Mouse (Mus musculus) CH12.LX (cell line): ENCODE data around the gene Kcnma1. TPM values are rescaled to one million over a fixed set of nuclear protein-coding genes. Genes with fewer than 3 reads are reported as not detected.

Experiments
- DNase-seq: peaks from one replicate; pipeline ENCODE4 v3.0.0-alpha.2; 2013; ENCODE audit errors: extremely low read depth
- H3K27ac ChIP-seq: 2 replicates; pipeline ENCODE4 v1.5.1; 2012; ENCODE audit warnings: low read depth, mild to moderate bottlenecking, control low read depth, moderate library complexity; ENCODE audit not compliant: insufficient read depth
- H3K27me3 ChIP-seq: replicated peaks from 2 replicates; pipeline ENCODE3; 2012; ENCODE audit warnings: inconsistent platforms
- H3K36me3 ChIP-seq, 2 experiments: replicated peaks in 1 of 2; 2 replicates each; pipeline versions ENCODE3 to v1.6.1; 2012; ENCODE audit warnings: inconsistent platforms in 1 of 2, low read length in 1 of 2, mild to moderate bottlenecking in 1 of 2, mixed read lengths in 1 of 2, moderate library complexity in 1 of 2; ENCODE audit not compliant: control insufficient read depth in 1 of 2, insufficient read depth in 1 of 2
- H3K4me1 ChIP-seq, 2 experiments: 2 replicates each; pipeline ENCODE4 v1.6.1; 2012; ENCODE audit warnings: inconsistent platforms in 1 of 2, moderate library complexity in 1 of 2; ENCODE audit not compliant: insufficient read depth in 2 of 2, control insufficient read depth in 1 of 2
- H3K4me2 ChIP-seq: 2 replicates; pipeline ENCODE4 v1.6.1; 2012; ENCODE audit warnings: low read depth, mild to moderate bottlenecking, control low read depth; ENCODE audit not compliant: poor library complexity, insufficient read depth, severe bottlenecking
- H3K4me3 ChIP-seq, 3 experiments: fragments of 150-350 bp in 1 of 3; sonication (generic) in 1 of 3; replicated peaks in 1 of 3; 2 replicates each; pipeline versions ENCODE3 to v1.5.1; 2011 to 2012; ENCODE audit warnings: low read depth in 2 of 3, low read length in 2 of 3, mild to moderate bottlenecking in 2 of 3, moderate library complexity in 2 of 3, control low read depth in 1 of 3, improper control_type of control experiment in 1 of 3, inconsistent platforms in 1 of 3, mixed read lengths in 1 of 3; ENCODE audit not compliant: poor library complexity in 1 of 3
- H3K79me2 ChIP-seq: replicated peaks from 2 replicates; pipeline ENCODE4 v1.6.1; 2012; ENCODE audit warnings: mild to moderate bottlenecking, moderate library complexity; ENCODE audit not compliant: control insufficient read depth, poor library complexity, insufficient read depth, severe bottlenecking; ENCODE audit errors: extremely low read depth
- H3K9ac ChIP-seq: 2 replicates; pipeline ENCODE4 v1.6.1; 2012; ENCODE audit warnings: low read depth, mild to moderate bottlenecking, control low read depth, moderate library complexity; ENCODE audit not compliant: insufficient read depth
- H3K9me3 ChIP-seq: replicated peaks from 2 replicates; pipeline ENCODE3; 2012; ENCODE audit warnings: low read length, inconsistent platforms, mixed read lengths
- BHLHE40 ChIP-seq: IDR thresholded peaks from 2 replicates; pipeline ENCODE4 v1.6.1; 2011; ENCODE audit warnings: mild to moderate bottlenecking, low read depth, low read length, improper control_type of control experiment
- CHD1 ChIP-seq: IDR thresholded peaks from 2 replicates; pipeline ENCODE4 v1.6.1; 2012; ENCODE audit warnings: low read depth, low read length, improper control_type of control experiment, inconsistent platforms
- CTCF ChIP-seq, 2 experiments: IDR thresholded peaks in 1 of 2; conservative IDR thresholded peaks in 1 of 2; 2 replicates each; pipeline ENCODE4 v1.5.1; 2011 to 2012; ENCODE audit warnings: low read depth in 2 of 2, low read length in 2 of 2, improper control_type of control experiment in 1 of 2, inconsistent platforms in 1 of 2, mild to moderate bottlenecking in 1 of 2, moderate library complexity in 1 of 2
- EP300 ChIP-seq: IDR thresholded peaks from 2 replicates; pipeline ENCODE4 v1.6.1; 2011; ENCODE audit warnings: low read length, improper control_type of control experiment
- HCFC1 ChIP-seq: IDR thresholded peaks from 2 replicates; pipeline ENCODE4 v1.6.1; 2012; ENCODE audit warnings: low read depth, mild to moderate bottlenecking, inconsistent platforms, low read length, improper control_type of control experiment
- IRF4 ChIP-seq: IDR thresholded peaks from 2 replicates; pipeline ENCODE4 v1.6.1; 2014; ENCODE audit warnings: low read depth, mild to moderate bottlenecking, inconsistent platforms, low read length, improper control_type of control experiment
- JUN ChIP-seq: IDR thresholded peaks from 2 replicates; pipeline ENCODE4 v1.6.1; 2011; ENCODE audit warnings: low read depth, mild to moderate bottlenecking, low read length, improper control_type of control experiment, moderate library complexity; ENCODE audit not compliant: insufficient read depth
- MEF2A ChIP-seq: IDR thresholded peaks from 2 replicates; pipeline ENCODE4 v1.6.1; 2014; ENCODE audit warnings: low read depth, mild to moderate bottlenecking, inconsistent platforms, low read length, improper control_type of control experiment, borderline replicate concordance
- NELFE ChIP-seq: IDR thresholded peaks from 2 replicates; pipeline ENCODE4 v1.6.1; 2011; ENCODE audit warnings: low read depth, low read length, improper control_type of control experiment
- POLR2A ChIP-seq: IDR thresholded peaks from 2 replicates; pipeline ENCODE4 v1.6.1; 2011; ENCODE audit warnings: low read depth, mild to moderate bottlenecking, improper control_type of control experiment, low read length
- POLR2AphosphoS2 ChIP-seq: IDR thresholded peaks from 2 replicates; pipeline ENCODE4 v1.6.1; 2011; ENCODE audit warnings: low read depth, low read length, improper control_type of control experiment
- RAD21 ChIP-seq: IDR thresholded peaks from 2 replicates; pipeline ENCODE4 v1.6.1; 2011; ENCODE audit warnings: low read depth, mild to moderate bottlenecking, low read length, improper control_type of control experiment, moderate library complexity
- RCOR1 ChIP-seq: conservative IDR thresholded peaks from 2 replicates; pipeline ENCODE4 v1.6.1; 2012; ENCODE audit warnings: low read depth, mild to moderate bottlenecking, inconsistent platforms, low read length, improper control_type of control experiment
- SMC3 ChIP-seq: IDR thresholded peaks from 2 replicates; pipeline ENCODE4 v1.6.1; 2011; ENCODE audit warnings: low read depth, low read length, improper control_type of control experiment
- TBP ChIP-seq: conservative IDR thresholded peaks from 2 replicates; pipeline ENCODE4 v1.6.1; 2011; ENCODE audit warnings: low read depth, low read length, improper control_type of control experiment
- TCF12 ChIP-seq: IDR thresholded peaks from 2 replicates; pipeline ENCODE4 v1.6.1; 2014; ENCODE audit warnings: low read depth, mild to moderate bottlenecking, inconsistent platforms, low read length, improper control_type of control experiment
- USF1 ChIP-seq: IDR thresholded peaks from 2 replicates; pipeline ENCODE4 v1.6.1; 2014; ENCODE audit warnings: low read depth, mild to moderate bottlenecking, inconsistent platforms, low read length, improper control_type of control experiment
- ZC3H11A ChIP-seq: IDR thresholded peaks from 2 replicates; pipeline ENCODE4 v1.6.1; 2012; ENCODE audit warnings: low read depth, mild to moderate bottlenecking, inconsistent platforms, low read length, improper control_type of control experiment
- ZKSCAN1 ChIP-seq: IDR thresholded peaks from 2 replicates; pipeline ENCODE4 v1.6.1; 2012; ENCODE audit warnings: low read depth, inconsistent platforms, low read length, improper control_type of control experiment, borderline replicate concordance
- ZNF384 ChIP-seq: IDR thresholded peaks from 2 replicates; pipeline ENCODE4 v1.6.1; 2012; ENCODE audit warnings: low read depth, low read length, improper control_type of control experiment, inconsistent platforms
- dilution Hi-C: fragments of 300-500 bp; cut with MboI; formaldehyde crosslinking; loops from 2 replicates; pipeline ENCODE4 v1.14.3; 2020; ENCODE audit warnings: low sequenced_read_pairs; ENCODE audit not compliant: extremely low pct_unique_long_range_greater_than_20kb, extremely low pct_ligation_motif_present
- in situ Hi-C: fragments of 300-500 bp; cut with MboI; formaldehyde crosslinking; loops from 3 replicates; pipeline ENCODE4 v1.14.3; 2019; ENCODE audit warnings: low sequenced_read_pairs, low pct_ligation_motif_present, low pct_unique_long_range_greater_than_20kb, mixed read lengths
- polyA plus RNA-seq: library from polyadenylated mRNA; unstranded; fragments of >175 nt; gene quantifications from 2 replicates; pipeline ENCODE4 v1.2.1, GENCODE M21; 2012; ENCODE audit warnings: low read depth; ENCODE audit not compliant: insufficient read length
- total RNA-seq, 2 experiments: library from RNA; depleted of rRNA; stranded (reverse); fragments of 300-350 nt in 1 of 2; fragments of >200 nt in 1 of 2; gene quantifications; 2 replicates each; pipeline ENCODE4 v1.2.3; 2012 to 2014

Gene Kcnma1
- total and polyA plus RNA-seq, 3 experiments, result 0.10 to 0.17 (median 0.12) TPM

- Histone ChIP-seq H3K4me3 (no peak overlapping the region), H3K4me1 (peaks cover 0 to 5% of the 10 kb centered on the region in 2 experiments; a peak in 1 of 4 replicates), H3K36me3 (no peaks in the 10 kb centered on the region), H3K4me2 (no peak overlapping the region), H3K79me2 (no peaks in the 10 kb centered on the region)
- TF ChIP-seq TBP, result no peak
- TF ChIP-seq POLR2AphosphoS2, result no peak
- TF ChIP-seq, all 38 proteins: peak for 0
- H3K9me3 ChIP-seq, result no peaks in the 10 kb centered on the region
- dilution Hi-C loops, result no loop called here
- H3K9ac ChIP-seq, result no peak overlapping the region
- DNase-seq, result no peak
- H3K27ac ChIP-seq, result no peak overlapping the region
- in situ Hi-C loops, result no loop called here
- H3K27me3 ChIP-seq, result no peaks in the 10 kb centered on the region
Observed at GRCm38 (mm10) chr14:23610054-23610453, 404.2 kb downstream of the Kcnma1 start.

- Histone ChIP-seq H3K9ac (no peak overlapping the region), H3K27me3 (no peaks in the 10 kb centered on the region), H3K4me2 (no peak overlapping the region), H3K4me1 (peaks cover 4 to 43% of the 10 kb centered on the region in 2 experiments; a peak in 3 of 4 replicates), H3K79me2 (no peaks in the 10 kb centered on the region), H3K27ac (no peak overlapping the region), H3K36me3 (no peaks in the 10 kb centered on the region), H3K4me3 (no peak overlapping the region), H3K9me3 (no peaks in the 10 kb centered on the region)
- no peak for TF ChIP-seq JUN
- TF ChIP-seq ZC3H11A, result no peak
- no peak for TF ChIP-seq RCOR1
- no peak for TF ChIP-seq RAD21
- TF ChIP-seq CTCF (conservative IDR thresholded peaks at IDR 0.05 in 1 of 2, IDR thresholded peaks at IDR 0.05 in 1 of 2; ENCODE audit: low read depth in 2 of 2, low read length in 2 of 2), result no peak
- TF ChIP-seq POLR2A, result no peak
- no peak for TF ChIP-seq NELFE
- no peak for TF ChIP-seq USF1
- no peak for TF ChIP-seq ZNF384
- no peak for TF ChIP-seq EP300
- no peak for TF ChIP-seq TCF12
- no peak for TF ChIP-seq MEF2A
- TF ChIP-seq CHD1, result no peak
- no peak for TF ChIP-seq BHLHE40
- no peak for TF ChIP-seq SMC3
- TF ChIP-seq IRF4, result no peak
- no peak for TF ChIP-seq ZKSCAN1
- TF ChIP-seq HCFC1, result no peak
- in situ Hi-C loops (no loop called here), dilution Hi-C loops (no loop called here)
- no peak for DNase-seq
Observed at GRCm38 (mm10) chr14:23605740-23606139, 408.6 kb downstream of the Kcnma1 start.
